Mouse (Mus musculus): ENCODE data around the gene Gm9745. TPM values are rescaled to one million over a fixed set of nuclear protein-coding genes. Genes with fewer than 3 reads are reported as not detected.
"Not testable (repeated sequence)": the region's sequence is repeated elsewhere in the genome, so short reads cannot be mapped to it uniquely, and the experiment has no call there.

Gm9745 gene
- polyA plus RNA-seq, 1 experiment from 2014 or later: not detected

GRCm38 (mm10) chr13:8959058-8959457 lies 11.0 kb upstream of the Gm9745 start:
- WGBS: 88% methylated on average over 1 of the region's 5 CpGs
- not testable (repeated sequence) for H3K36me3 ChIP-seq; H3K4me2 ChIP-seq (replicated peaks); H3K4me1 ChIP-seq (replicated peaks); H3K27me3 ChIP-seq; H3K9me3 ChIP-seq; ATAC-seq; H3K4me3 ChIP-seq (replicated peaks); H3K9ac ChIP-seq (replicated peaks); H3K27ac ChIP-seq

GRCm38 (mm10) chr13:8956873-8957272 lies 8.8 kb upstream of the Gm9745 start:
- not testable (repeated sequence) for H3K27me3 ChIP-seq; H3K27ac ChIP-seq; H3K9ac ChIP-seq (replicated peaks); ATAC-seq; H3K4me1 ChIP-seq (replicated peaks); H3K9me3 ChIP-seq; H3K36me3 ChIP-seq; H3K4me2 ChIP-seq (replicated peaks); H3K4me3 ChIP-seq (replicated peaks)
- WGBS: no CpG with 5 or more reads among the region's 5 CpGs

GRCm38 (mm10) chr13:8955127-8955526 lies 7.1 kb upstream of the Gm9745 start:
- WGBS: 70% methylated on average over 1 of the region's 2 CpGs
- H3K9me3 ChIP-seq; H3K36me3 ChIP-seq; H3K4me1 ChIP-seq (replicated peaks); H3K9ac ChIP-seq (replicated peaks); H3K4me3 ChIP-seq (replicated peaks); H3K4me2 ChIP-seq (replicated peaks); ATAC-seq; H3K27ac ChIP-seq; H3K27me3 ChIP-seq: not testable (repeated sequence)

GRCm38 (mm10) chr13:8952563-8952962 lies 4.5 kb upstream of the Gm9745 start, which contains the start of gene Idi2:
Idi2 (plus strand) TSS chr13:8952863.
- ATAC-seq; H3K36me3 ChIP-seq; H3K27ac ChIP-seq; H3K4me3 ChIP-seq (replicated peaks); H3K27me3 ChIP-seq; H3K4me2 ChIP-seq (replicated peaks); H3K4me1 ChIP-seq (replicated peaks); H3K9me3 ChIP-seq; H3K9ac ChIP-seq (replicated peaks): not testable (repeated sequence)

GRCm38 (mm10) chr13:8943828-8944227 lies 4.2 kb downstream of the Gm9745 start:
- H3K36me3 ChIP-seq; ATAC-seq; H3K9me3 ChIP-seq; H3K27ac ChIP-seq; H3K27me3 ChIP-seq; H3K4me2 ChIP-seq (replicated peaks); H3K4me3 ChIP-seq (replicated peaks); H3K4me1 ChIP-seq (replicated peaks); H3K9ac ChIP-seq (replicated peaks): not testable (repeated sequence)
- no CpG with 5 or more reads among the region's 5 CpGs for whole genome bisulfite sequencing

GRCm38 (mm10) chr13:8941701-8942100 lies 6.3 kb downstream of the Gm9745 start:
- not testable (repeated sequence) for H3K9me3 ChIP-seq; H3K36me3 ChIP-seq; H3K9ac ChIP-seq (replicated peaks); H3K27ac ChIP-seq; H3K4me2 ChIP-seq (replicated peaks); ATAC-seq; H3K4me1 ChIP-seq (replicated peaks); H3K27me3 ChIP-seq; H3K4me3 ChIP-seq (replicated peaks)
- 62% methylated on average over 1 of the region's 5 CpGs for WGBS

- 82% methylated on average over 4 of the region's 4 CpGs for WGBS
- not testable (repeated sequence) for H3K9me3 ChIP-seq; H3K27me3 ChIP-seq; H3K4me2 ChIP-seq (replicated peaks); ATAC-seq; H3K9ac ChIP-seq (replicated peaks); H3K36me3 ChIP-seq; H3K4me3 ChIP-seq (replicated peaks); H3K4me1 ChIP-seq (replicated peaks); H3K27ac ChIP-seq
Observed at GRCm38 (mm10) chr13:8941110-8941509, 6.9 kb downstream of the Gm9745 start.

- not testable (repeated sequence) for H3K27me3 ChIP-seq; H3K4me2 ChIP-seq (replicated peaks); H3K9ac ChIP-seq (replicated peaks); H3K4me3 ChIP-seq (replicated peaks); H3K27ac ChIP-seq; H3K4me1 ChIP-seq (replicated peaks); H3K9me3 ChIP-seq; H3K36me3 ChIP-seq; ATAC-seq
- WGBS: 83% methylated on average over 6 of the region's 6 CpGs
Observed at GRCm38 (mm10) chr13:8937611-8938140, 10.4 kb downstream of the Gm9745 start.

GRCm38 (mm10) chr13:8933499-8933898 lies 14.5 kb downstream of the Gm9745 start:
- H3K4me1 ChIP-seq (replicated peaks): no peaks in the 10 kb centered on the region
- H3K27me3 ChIP-seq: no peaks in the 10 kb centered on the region
- no peak overlapping the region for H3K9ac ChIP-seq (replicated peaks)
- H3K4me3 ChIP-seq (replicated peaks): no peak overlapping the region
- H3K4me2 ChIP-seq (replicated peaks): no peak overlapping the region
- WGBS: 72% methylated on average over 2 of the region's 2 CpGs
- H3K9me3 ChIP-seq: no peaks in the 10 kb centered on the region
- H3K36me3 ChIP-seq: no peaks in the 10 kb centered on the region
- no peak overlapping the region for H3K27ac ChIP-seq
- ATAC-seq: no peak

GRCm38 (mm10) chr13:8913890-8914289 lies 34.1 kb downstream of the Gm9745 start:
- not testable (repeated sequence) for H3K27me3 ChIP-seq; H3K9me3 ChIP-seq; H3K4me2 ChIP-seq (replicated peaks); H3K4me1 ChIP-seq (replicated peaks); H3K27ac ChIP-seq; H3K4me3 ChIP-seq (replicated peaks); ATAC-seq; H3K9ac ChIP-seq (replicated peaks); H3K36me3 ChIP-seq
- WGBS: 92% methylated on average over 8 of the region's 8 CpGs

- H3K36me3 ChIP-seq; H3K4me3 ChIP-seq (replicated peaks); ATAC-seq; H3K4me2 ChIP-seq (replicated peaks); H3K9me3 ChIP-seq; H3K27ac ChIP-seq; H3K9ac ChIP-seq (replicated peaks); H3K27me3 ChIP-seq; H3K4me1 ChIP-seq (replicated peaks): not testable (repeated sequence)
- WGBS: 97% methylated on average over 2 of the region's 2 CpGs
Observed at GRCm38 (mm10) chr13:8905986-8906385, 42.0 kb downstream of the Gm9745 start.
